Mouse (Mus musculus): ENCODE results near the gene Scamp4.

DNA sequence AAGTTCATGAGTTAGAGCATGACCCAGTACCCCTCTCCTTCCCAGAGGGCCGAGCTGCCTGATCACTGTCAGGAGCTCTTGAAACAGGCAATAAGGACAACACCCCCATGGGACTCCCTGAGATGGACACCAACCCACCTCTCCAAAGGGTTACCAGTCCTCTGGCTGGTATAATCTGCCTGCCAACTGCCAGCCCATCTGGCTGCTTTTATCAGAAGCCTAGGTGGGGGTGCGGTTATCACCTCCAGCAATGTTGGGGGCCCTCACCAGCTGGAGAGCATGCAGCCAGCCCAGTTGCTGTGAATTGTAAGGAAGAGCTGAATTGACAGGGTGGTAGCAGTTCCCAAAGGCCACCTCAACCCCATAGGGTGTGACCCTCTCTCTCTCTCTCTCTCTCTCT, 30.2 kb upstream of the Scamp4 start:
- TF ChIP-seq CTCF (IDR thresholded peaks at IDR 0.05; ENCODE audit: low read depth): no peak
- no peak for TF ChIP-seq EP300 (IDR thresholded peaks at IDR 0.05; ENCODE audit: low read depth)
